Mouse (Mus musculus) liver, adult 2 months (tissue): Measurements from ENCODE around the gene Lap3.

Experiments
- CTCF ChIP-seq: fragments of 200-500 bp; IDR thresholded peaks from 2 replicates; pipeline ENCODE4 v1.5.1; 2011; ENCODE audit warnings: low read depth, low read length, control low read depth
- POLR2A ChIP-seq: fragments of 200-500 bp; IDR thresholded peaks from 2 replicates; pipeline ENCODE4 v1.6.1; 2011; ENCODE audit warnings: low read length, control low read depth; ENCODE audit not compliant: insufficient read depth; ENCODE audit errors: extremely low read depth

- TF ChIP-seq CTCF (no peak), POLR2A (no peak)
These were observed 19.7 kb upstream of the Lap3 start for GRCm38 (mm10) chr5:45473521-45473920.
